Mouse (Mus musculus): ENCODE measurements around the gene Ntrk2.

- TF ChIP-seq CTCF (IDR thresholded peaks at IDR 0.05; ENCODE audit: control insufficient read depth, insufficient read depth, low read length) (no peak), POLR2A (IDR thresholded peaks at IDR 0.05; ENCODE audit: borderline replicate concordance, control insufficient read depth, low read depth, low read length) (no peak)
These were observed 204.6 kb downstream of the Ntrk2 start for GRCm38 (mm10) chr13:59010893-59011529.
